Mouse (Mus musculus) MEL (cell line): ENCODE measurements around the gene M6pr. TPM values are rescaled to one million over a fixed set of nuclear protein-coding genes. Genes with fewer than 3 reads are reported as not detected.

ENCODE experiments used
- DNase-seq: peaks from one replicate; pipeline ENCODE4 v3.0.0; 2011; ENCODE audit warnings: low read depth, low spot score
- H3K27ac ChIP-seq: 2 replicates; pipeline ENCODE4 v1.5.1; 2012; ENCODE audit warnings: low read depth, mild to moderate bottlenecking, control low read depth, low read length, moderate library complexity; ENCODE audit not compliant: control insufficient read depth
- H3K27me3 ChIP-seq, 2 experiments: fragments of 150-350 bp in 1 of 2; sonication (generic) in 1 of 2; 2 replicates each; pipeline ENCODE4 v1.6.1; 2012; ENCODE audit warnings: low read length in 2 of 2, mild to moderate bottlenecking in 2 of 2, improper control_type of control experiment in 1 of 2, moderate library complexity in 1 of 2; ENCODE audit not compliant: insufficient read depth in 2 of 2, control insufficient read depth in 1 of 2
- H3K36me3 ChIP-seq, 2 experiments: 2 replicates each; pipeline ENCODE4 v1.6.1; 2012 to 2014; ENCODE audit warnings: low read length in 2 of 2, improper control_type of control experiment in 1 of 2, inconsistent platforms in 1 of 2, mild to moderate bottlenecking in 1 of 2; ENCODE audit not compliant: insufficient read depth in 2 of 2, control insufficient read depth in 1 of 2
- H3K4me1 ChIP-seq, 2 experiments: fragments of 150-350 bp in 1 of 2; sonication (generic) in 1 of 2; 2 replicates each; pipeline ENCODE4 v1.6.1; 2012; ENCODE audit warnings: low read length in 2 of 2, improper control_type of control experiment in 1 of 2, mild to moderate bottlenecking in 1 of 2; ENCODE audit not compliant: insufficient read depth in 2 of 2, control insufficient read depth in 1 of 2
- H3K4me3 ChIP-seq, 2 experiments: fragments of 150-350 bp in 1 of 2; sonication (generic) in 1 of 2; 2 replicates each; pipeline ENCODE4 v1.5.1; 2012; ENCODE audit warnings: low read depth in 2 of 2, low read length in 2 of 2, mild to moderate bottlenecking in 2 of 2, moderate library complexity in 2 of 2, control low read depth in 1 of 2, improper control_type of control experiment in 1 of 2; ENCODE audit not compliant: control insufficient read depth in 1 of 2, insufficient read depth in 1 of 2
- H3K79me2 ChIP-seq: 2 replicates; pipeline ENCODE4 v1.6.1; 2012; ENCODE audit warnings: mild to moderate bottlenecking, low read length, moderate library complexity; ENCODE audit not compliant: control insufficient read depth, poor library complexity, insufficient read depth
- H3K9ac ChIP-seq: 2 replicates; pipeline ENCODE4 v1.6.1; 2012; ENCODE audit warnings: low read depth, mild to moderate bottlenecking, control low read depth, low read length, moderate library complexity; ENCODE audit not compliant: control insufficient read depth, poor library complexity, severe bottlenecking
- H3K9me3 ChIP-seq: fragments of 150-350 bp; sonication (generic); replicated peaks from 2 replicates; pipeline ENCODE4 v1.6.1; 2012; ENCODE audit warnings: mild to moderate bottlenecking, low read length, improper control_type of control experiment, moderate library complexity; ENCODE audit not compliant: insufficient read depth
- BHLHE40 ChIP-seq: IDR thresholded peaks from 2 replicates; pipeline ENCODE4 v1.6.1; 2012; ENCODE audit warnings: low read depth, mild to moderate bottlenecking, inconsistent platforms, low read length, improper control_type of control experiment, borderline replicate concordance
- CHD1 ChIP-seq: IDR thresholded peaks from 2 replicates; pipeline ENCODE4 v1.6.1; 2012; ENCODE audit warnings: low read depth, mild to moderate bottlenecking, inconsistent platforms, low read length, improper control_type of control experiment
- CTCF ChIP-seq, 3 experiments: IDR thresholded peaks in 2 of 3; conservative IDR thresholded peaks in 1 of 3; 2 replicates each; pipeline ENCODE4 v1.5.1; 2011 to 2012; ENCODE audit warnings: low read length in 3 of 3, low read depth in 2 of 3, mild to moderate bottlenecking in 2 of 3, improper control_type of control experiment in 1 of 3, inconsistent platforms in 1 of 3, mixed read lengths in 1 of 3, moderate library complexity in 1 of 3; ENCODE audit not compliant: control insufficient read depth in 1 of 3, insufficient read depth in 1 of 3, poor library complexity in 1 of 3, severe bottlenecking in 1 of 3
- E2F4 ChIP-seq: IDR thresholded peaks from 2 replicates; pipeline ENCODE4 v1.6.1; 2011; ENCODE audit warnings: low read depth, low read length, improper control_type of control experiment, borderline replicate concordance
- ELF1 ChIP-seq: IDR thresholded peaks from 2 replicates; pipeline ENCODE4 v1.6.1; 2014; ENCODE audit warnings: low read depth, mild to moderate bottlenecking, inconsistent platforms, low read length, improper control_type of control experiment, moderate library complexity
- EP300 ChIP-seq, 2 experiments: IDR thresholded peaks; 2 replicates each; pipeline ENCODE4 v1.6.1; 2011; ENCODE audit warnings: improper control_type of control experiment in 2 of 2, low read length in 2 of 2, low read depth in 1 of 2, mild to moderate bottlenecking in 1 of 2
- ETS1 ChIP-seq: IDR thresholded peaks from 2 replicates; pipeline ENCODE4 v1.6.1; 2012; ENCODE audit warnings: low read depth, mild to moderate bottlenecking, inconsistent platforms, low read length, improper control_type of control experiment, moderate library complexity
- GABPA ChIP-seq: IDR thresholded peaks from 2 replicates; pipeline ENCODE4 v1.6.1; 2012; ENCODE audit warnings: low read depth, mild to moderate bottlenecking, inconsistent platforms, low read length, improper control_type of control experiment, moderate library complexity
- GATA1 ChIP-seq: IDR thresholded peaks from 2 replicates; pipeline ENCODE4 v1.6.1; 2011; ENCODE audit warnings: low read depth, low read length, improper control_type of control experiment
- HCFC1 ChIP-seq: IDR thresholded peaks from 2 replicates; pipeline ENCODE4 v1.6.1; 2012; ENCODE audit warnings: low read depth, mild to moderate bottlenecking, inconsistent platforms, low read length, improper control_type of control experiment, moderate library complexity
- JUND ChIP-seq: IDR thresholded peaks from 2 replicates; pipeline ENCODE4 v1.6.1; 2011; ENCODE audit warnings: low read depth, mild to moderate bottlenecking, improper control_type of control experiment, low read length
- KAT2A ChIP-seq: conservative IDR thresholded peaks from 2 replicates; pipeline ENCODE4 v1.6.1; 2012; ENCODE audit warnings: low read depth, low read length, improper control_type of control experiment, inconsistent platforms
- MAFK ChIP-seq: IDR thresholded peaks from 2 replicates; pipeline ENCODE4 v1.6.1; 2011; ENCODE audit warnings: low read depth, mild to moderate bottlenecking, low read length, improper control_type of control experiment, borderline replicate concordance
- MAX ChIP-seq: IDR thresholded peaks from 2 replicates; pipeline ENCODE4 v1.6.1; 2011; ENCODE audit warnings: low read length, improper control_type of control experiment
- MAZ ChIP-seq: IDR thresholded peaks from 2 replicates; pipeline ENCODE4 v1.6.1; 2012; ENCODE audit warnings: low read depth, mild to moderate bottlenecking, inconsistent platforms, low read length, improper control_type of control experiment
- MEF2A ChIP-seq: IDR thresholded peaks from 2 replicates; pipeline ENCODE4 v1.6.1; 2014; ENCODE audit warnings: low read depth, mild to moderate bottlenecking, inconsistent platforms, low read length, improper control_type of control experiment; ENCODE audit not compliant: poor library complexity, insufficient replicate concordance, severe bottlenecking; ENCODE audit errors: extremely low read depth
- MXI1 ChIP-seq: IDR thresholded peaks from 2 replicates; pipeline ENCODE4 v1.6.1; 2011; ENCODE audit warnings: mild to moderate bottlenecking, low read depth, low read length, improper control_type of control experiment
- MYB ChIP-seq: IDR thresholded peaks from 2 replicates; pipeline ENCODE4 v1.6.1; 2011; ENCODE audit warnings: mild to moderate bottlenecking, low read depth, low read length, improper control_type of control experiment
- MYC ChIP-seq: IDR thresholded peaks from 2 replicates; pipeline ENCODE4 v1.6.1; 2011; ENCODE audit warnings: low read depth, mild to moderate bottlenecking, low read length, improper control_type of control experiment, moderate library complexity
- NELFE ChIP-seq: IDR thresholded peaks from 2 replicates; pipeline ENCODE4 v1.6.1; 2011; ENCODE audit warnings: low read depth, low read length, improper control_type of control experiment
- NRF1 ChIP-seq: IDR thresholded peaks from 2 replicates; pipeline ENCODE4 v1.6.1; 2014; ENCODE audit warnings: low read depth, mild to moderate bottlenecking, inconsistent platforms, low read length, improper control_type of control experiment, moderate library complexity; ENCODE audit not compliant: poor library complexity, insufficient read depth, severe bottlenecking
- POLR2A ChIP-seq, 2 experiments: IDR thresholded peaks; 2 replicates each; pipeline ENCODE4 v1.6.1; 2011 to 2012; ENCODE audit warnings: low read length in 2 of 2, mild to moderate bottlenecking in 2 of 2, control low read depth in 1 of 2, improper control_type of control experiment in 1 of 2, low read depth in 1 of 2, moderate library complexity in 1 of 2; ENCODE audit not compliant: control insufficient read depth in 1 of 2, insufficient read depth in 1 of 2, poor library complexity in 1 of 2
- POLR2AphosphoS2 ChIP-seq: IDR thresholded peaks from 2 replicates; pipeline ENCODE4 v1.6.1; 2011; ENCODE audit warnings: low read length, improper control_type of control experiment
- POLR2AphosphoS5 ChIP-seq: IDR thresholded peaks from 2 replicates; pipeline ENCODE4 v1.6.1; 2012; ENCODE audit warnings: low read depth, borderline replicate concordance, mild to moderate bottlenecking, inconsistent platforms, low read length, moderate library complexity, mixed read lengths
- RAD21 ChIP-seq: IDR thresholded peaks from 2 replicates; pipeline ENCODE4 v1.6.1; 2011; ENCODE audit warnings: mild to moderate bottlenecking, low read depth, low read length, improper control_type of control experiment
- RCOR1 ChIP-seq: IDR thresholded peaks from 2 replicates; pipeline ENCODE4 v1.6.1; 2012; ENCODE audit warnings: low read depth, mild to moderate bottlenecking, inconsistent platforms, low read length, improper control_type of control experiment
- SIN3A ChIP-seq: IDR thresholded peaks from 2 replicates; pipeline ENCODE4 v1.6.1; 2012; ENCODE audit warnings: low read length, improper control_type of control experiment, inconsistent platforms
- SMC3 ChIP-seq: IDR thresholded peaks from 2 replicates; pipeline ENCODE4 v1.6.1; 2011; ENCODE audit warnings: low read depth, low read length, improper control_type of control experiment
- TBP ChIP-seq: IDR thresholded peaks from 2 replicates; pipeline ENCODE4 v1.8.0; 2011; ENCODE audit warnings: low read depth, low read length, improper control_type of control experiment
- TCF12 ChIP-seq: IDR thresholded peaks from 2 replicates; pipeline ENCODE4 v1.6.1; 2014; ENCODE audit warnings: low read depth, mild to moderate bottlenecking, inconsistent platforms, low read length, improper control_type of control experiment, moderate library complexity
- UBTF ChIP-seq: IDR thresholded peaks from 2 replicates; pipeline ENCODE4 v1.6.1; 2012; ENCODE audit warnings: low read depth, mild to moderate bottlenecking, inconsistent platforms, low read length, improper control_type of control experiment, moderate library complexity, borderline replicate concordance; ENCODE audit not compliant: insufficient read depth
- USF1 ChIP-seq: IDR thresholded peaks from 2 replicates; pipeline ENCODE4 v1.6.1; 2014; ENCODE audit warnings: low read depth, mild to moderate bottlenecking, inconsistent platforms, low read length, improper control_type of control experiment, moderate library complexity
- USF2 ChIP-seq, 2 experiments: IDR thresholded peaks; 2 replicates each; pipeline ENCODE4 v1.6.1; 2011 to 2012; ENCODE audit warnings: improper control_type of control experiment in 2 of 2, low read length in 2 of 2, borderline replicate concordance in 1 of 2, inconsistent platforms in 1 of 2, low read depth in 1 of 2, mild to moderate bottlenecking in 1 of 2; ENCODE audit not compliant: insufficient read depth in 1 of 2
- ZC3H11A ChIP-seq: IDR thresholded peaks from 2 replicates; pipeline ENCODE4 v1.6.1; 2012; ENCODE audit warnings: low read depth, mild to moderate bottlenecking, inconsistent platforms, low read length, improper control_type of control experiment
- ZKSCAN1 ChIP-seq: IDR thresholded peaks from 2 replicates; pipeline ENCODE4 v1.6.1; 2012; ENCODE audit warnings: low read depth, mild to moderate bottlenecking, inconsistent platforms, low read length, improper control_type of control experiment, moderate library complexity
- ZMIZ1 ChIP-seq: IDR thresholded peaks from 2 replicates; pipeline ENCODE4 v1.6.1; 2012; ENCODE audit warnings: low read depth, mild to moderate bottlenecking, inconsistent platforms, low read length, improper control_type of control experiment, moderate library complexity
- ZNF384 ChIP-seq: IDR thresholded peaks from 2 replicates; pipeline ENCODE4 v1.6.1; 2012; ENCODE audit warnings: low read depth, mild to moderate bottlenecking, inconsistent platforms, low read length, improper control_type of control experiment
- polyA plus RNA-seq, 2 experiments: library from polyadenylated mRNA; stranded (reverse) in 1 of 2; unstranded in 1 of 2; fragments of >175 nt in 1 of 2; fragments of >200 nt in 1 of 2; gene quantifications; 2 replicates each; pipeline versions ENCODE4 v1.2.1 to v1.2.4; 2012; ENCODE audit warnings: low replicate concordance in 2 of 2, low read depth in 1 of 2; ENCODE audit not compliant: insufficient read length in 2 of 2, insufficient read depth in 1 of 2, missing spikeins in 1 of 2
- total RNA-seq: library from RNA; depleted of rRNA; stranded (reverse); fragments of 300-350 nt; gene quantifications from 2 replicates; pipeline ENCODE4 v1.2.3, GENCODE M21; 2012

The M6pr gene
- total and polyA plus RNA-seq, 3 experiments, result 183 to 186 TPM; not detected in 1

GRCm38 (mm10) chr6:122291735-122292134 lies 16.8 kb upstream of the M6pr start:
- Histone ChIP-seq H3K9me3 (no peaks in the 10 kb centered on the region), H3K4me1 (peaks cover 21 to 35% of the 10 kb centered on the region in 2 experiments), H3K9ac (no peak overlapping the region), H3K27ac (peak overlapping the region; percentile 82), H3K36me3 (peaks cover 0 to 23% of the 10 kb centered on the region in 2 experiments; a peak in 2 of 4 replicates), H3K4me3 (peak overlapping the region in 1 of 2 experiments; percentile 8; a peak in 2 of 4 replicates), H3K27me3 (no peaks in the 10 kb centered on the region), H3K79me2 (no peaks in the 10 kb centered on the region)
- DNase-seq, result peak; percentile 81
- TF ChIP-seq BHLHE40, result 0 out of 2 replicates have a peak, but pooled peaks have one; percentile 10
- TF ChIP-seq UBTF, result no peak
- TF ChIP-seq ZKSCAN1, result no peak; the same call in 1 of the 2 replicates
- peak; percentile 78 for TF ChIP-seq GATA1
- peak; percentile 95 for TF ChIP-seq ZNF384
- no peak for TF ChIP-seq NRF1
- TF ChIP-seq JUND, result no peak
- TF ChIP-seq ETS1, result peak; percentile 88
- TF ChIP-seq HCFC1, result 0 out of 2 replicates have a peak, but pooled peaks have one; percentile 18
- peak; percentile 90 for TF ChIP-seq TCF12
- 0 out of 2 replicates have a peak, but pooled peaks have one; percentile 33 for TF ChIP-seq ELF1
- TF ChIP-seq USF1, result no peak
- peak; percentile 71 for TF ChIP-seq MYB
- no peak for TF ChIP-seq MAZ
- no peak for TF ChIP-seq KAT2A
- TF ChIP-seq GABPA, result no peak
- TF ChIP-seq MAFK, result peak; percentile 82; the same call in 1 of the 2 replicates
- no peak for TF ChIP-seq USF2 (IDR thresholded peaks at IDR 0.05; ENCODE audit: borderline replicate concordance in 1 of 2, insufficient read depth in 1 of 2, low read depth in 1 of 2, low read length in 2 of 2)
- TF ChIP-seq NELFE, result no peak
- no peak for TF ChIP-seq MAX
- peak; percentile 35; the same call in 1 of the 2 replicates for TF ChIP-seq MXI1
- no peak for TF ChIP-seq ZMIZ1
- no peak for TF ChIP-seq TBP
- no peak for TF ChIP-seq ZC3H11A
- peak; percentile 98 for TF ChIP-seq RCOR1
- TF ChIP-seq CHD1, result 0 out of 2 replicates have a peak, but pooled peaks have one; percentile 28
- peak; percentile 20; the same call in 1 of the 2 replicates for TF ChIP-seq MYC
- no peak for TF ChIP-seq POLR2A (IDR thresholded peaks at IDR 0.05; ENCODE audit: control insufficient read depth in 1 of 2, insufficient read depth in 1 of 2, low read depth in 1 of 2, low read length in 2 of 2, poor library complexity in 1 of 2)
- TF ChIP-seq CTCF (IDR thresholded peaks at IDR 0.05 in 2 of 3, conservative IDR thresholded peaks at IDR 0.05 in 1 of 3; ENCODE audit: control insufficient read depth in 1 of 3, insufficient read depth in 1 of 3, low read depth in 2 of 3, low read length in 3 of 3, poor library complexity in 1 of 3, severe bottlenecking in 1 of 3), result no peak
- TF ChIP-seq MEF2A, result peak; percentile 28; the same call in 1 of the 2 replicates
- no peak for TF ChIP-seq E2F4
- peak; percentile 89 to 93 for TF ChIP-seq EP300 (IDR thresholded peaks at IDR 0.05; ENCODE audit: low read depth in 1 of 2, low read length in 2 of 2)
- peak; percentile 81 for TF ChIP-seq SIN3A
- TF ChIP-seq SMC3, result no peak
- TF ChIP-seq POLR2AphosphoS5, result no peak
- TF ChIP-seq RAD21, result no peak
- no peak for TF ChIP-seq POLR2AphosphoS2
